Mouse (Mus musculus): Measurements from ENCODE around the gene Tspan14.

GRCm38 (mm10) chr14:41001576-41001975 lies 35.0 kb upstream of the Tspan14 start:
- TF ChIP-seq CTCF (IDR thresholded peaks at IDR 0.05) (no peak), EP300 (IDR thresholded peaks at IDR 0.05) (no peak)
